Mouse (Mus musculus): ENCODE measurements around the gene Tmem240. TPM values are rescaled to one million over a fixed set of nuclear protein-coding genes. Genes with fewer than 3 reads are reported as not detected.

The Tmem240 gene
- polyA plus RNA-seq, 1 experiment from 2014 or later, result 3.4 TPM

GRCm38 (mm10) chr4:155772786-155773185 is 38.2 kb downstream of the Tmem240 start:
- H3K36me3 ChIP-seq (ENCODE audit: control insufficient read depth, insufficient read depth, low read length), result no peaks in the 10 kb centered on the region
- ATAC-seq, result no peak
- DNase-seq (ENCODE audit: low spot score), result no peak
- H3K4me1 ChIP-seq (ENCODE audit: control insufficient read depth, insufficient read depth, low read length), result peaks cover 7% of the 10 kb centered on the region
- H3K27me3 ChIP-seq (replicated peaks; ENCODE audit: control insufficient read depth, insufficient read depth, low read length), result peaks cover 4% of the 10 kb centered on the region; the same call in 1 of the 2 replicates
- no peak overlapping the region for H3K4me3 ChIP-seq (ENCODE audit: low read depth, low read length)
- 85% methylated on average over 13 of the region's 13 CpGs for WGBS
- no peak overlapping the region for H3K27ac ChIP-seq (ENCODE audit: low read depth, low read length)
- H3K4me2 ChIP-seq (ENCODE audit: low read length), result peak overlapping the region; percentile 3; the same call in 1 of the 2 replicates
- H3K9me3 ChIP-seq (replicated peaks; ENCODE audit: control insufficient read depth, low read length), result no peaks in the 10 kb centered on the region
- H3K9ac ChIP-seq (ENCODE audit: low read length), result no peak overlapping the region

GRCm38 (mm10) chr4:155773335-155774078 is 38.9 kb downstream of the Tmem240 start:
- no peak for DNase-seq (ENCODE audit: low spot score)
- Histone ChIP-seq H3K4me3 (ENCODE audit: low read depth, low read length) (peak overlapping the region; percentile 32; the same call in 1 of the 2 replicates), H3K9me3 (replicated peaks; ENCODE audit: control insufficient read depth, low read length) (no peaks in the 10 kb centered on the region), H3K27ac (ENCODE audit: low read depth, low read length) (no peak overlapping the region), H3K9ac (ENCODE audit: low read length) (no peak overlapping the region), H3K27me3 (replicated peaks; ENCODE audit: control insufficient read depth, insufficient read depth, low read length) (peaks cover 4% of the 10 kb centered on the region; the same call in 1 of the 2 replicates), H3K4me1 (ENCODE audit: control insufficient read depth, insufficient read depth, low read length) (peaks cover 7% of the 10 kb centered on the region), H3K4me2 (ENCODE audit: low read length) (peak overlapping the region; percentile 56), H3K36me3 (ENCODE audit: control insufficient read depth, insufficient read depth, low read length) (no peaks in the 10 kb centered on the region)
- no peak for ATAC-seq
- WGBS, result 41% methylated on average over 5 of the region's 5 CpGs

- H3K9ac ChIP-seq (ENCODE audit: low read length), result peak within 1 kb of the TSS; percentile 51
- H3K9me3 ChIP-seq (replicated peaks; ENCODE audit: control insufficient read depth, low read length), result no peaks in the 10 kb centered on the region
- peak within 1 kb of the TSS; percentile 56 for H3K4me2 ChIP-seq (ENCODE audit: low read length)
- no peaks in the 10 kb centered on the region for H3K36me3 ChIP-seq (ENCODE audit: control insufficient read depth, insufficient read depth, low read length)
- DNase-seq (ENCODE audit: low spot score), result peak; percentile 84
- H3K4me3 ChIP-seq (ENCODE audit: low read depth, low read length), result peak within 1 kb of the TSS; percentile 32
- peaks cover 7% of the 10 kb centered on the region for H3K4me1 ChIP-seq (ENCODE audit: control insufficient read depth, insufficient read depth, low read length)
- peak within 1 kb of the TSS; percentile 35; the same call in 1 of the 2 replicates for H3K27ac ChIP-seq (ENCODE audit: low read depth, low read length)
- 1% methylated on average over 35 of the region's 35 CpGs for WGBS
- ATAC-seq, result peak; percentile 64
- H3K27me3 ChIP-seq (replicated peaks; ENCODE audit: control insufficient read depth, insufficient read depth, low read length), result peaks cover 4% of the 10 kb centered on the region; the same call in 1 of the 2 replicates
Measured at GRCm38 (mm10) chr4:155774280-155774754, 39.7 kb downstream of the Tmem240 start, which contains the start of gene Vwa1. TSS of gene Vwa1 (minus strand) at chr4:155774698.

- WGBS, result 54% methylated on average over 9 of the region's 9 CpGs
- no peaks in the 10 kb centered on the region for H3K9me3 ChIP-seq (replicated peaks; ENCODE audit: control insufficient read depth, low read length)
- peak overlapping the region; percentile 32 for H3K4me3 ChIP-seq (ENCODE audit: low read depth, low read length)
- peaks cover 4% of the 10 kb centered on the region for H3K4me1 ChIP-seq (ENCODE audit: control insufficient read depth, insufficient read depth, low read length)
- peak overlapping the region; percentile 51; the same call in 1 of the 2 replicates for H3K9ac ChIP-seq (ENCODE audit: low read length)
- no peak for ATAC-seq
- DNase-seq (ENCODE audit: low spot score), result no peak
- peak overlapping the region; percentile 56 for H3K4me2 ChIP-seq (ENCODE audit: low read length)
- no peaks in the 10 kb centered on the region for H3K36me3 ChIP-seq (ENCODE audit: control insufficient read depth, insufficient read depth, low read length)
- H3K27ac ChIP-seq (ENCODE audit: low read depth, low read length), result peak overlapping the region; percentile 35; the same call in 1 of the 2 replicates
- peaks cover 4% of the 10 kb centered on the region; the same call in 1 of the 2 replicates for H3K27me3 ChIP-seq (replicated peaks; ENCODE audit: control insufficient read depth, insufficient read depth, low read length)
Measured at GRCm38 (mm10) chr4:155774971-155775740, 40.6 kb downstream of the Tmem240 start.

GRCm38 (mm10) chr4:155775855-155776254 is 41.3 kb downstream of the Tmem240 start:
- ATAC-seq (no peak), DNase-seq (ENCODE audit: low spot score) (no peak)
- no peaks in the 10 kb centered on the region for H3K9me3 ChIP-seq (replicated peaks; ENCODE audit: control insufficient read depth, low read length)
- no peak overlapping the region for H3K27ac ChIP-seq (ENCODE audit: low read depth, low read length)
- peaks cover 4% of the 10 kb centered on the region; the same call in 1 of the 2 replicates for H3K27me3 ChIP-seq (replicated peaks; ENCODE audit: control insufficient read depth, insufficient read depth, low read length)
- peaks cover 4% of the 10 kb centered on the region for H3K4me1 ChIP-seq (ENCODE audit: control insufficient read depth, insufficient read depth, low read length)
- H3K9ac ChIP-seq (ENCODE audit: low read length), result no peak overlapping the region
- WGBS, result 72% methylated on average over 3 of the region's 3 CpGs
- no peaks in the 10 kb centered on the region for H3K36me3 ChIP-seq (ENCODE audit: control insufficient read depth, insufficient read depth, low read length)
- H3K4me2 ChIP-seq (ENCODE audit: low read length), result no peak overlapping the region
- H3K4me3 ChIP-seq (ENCODE audit: low read depth, low read length), result no peak overlapping the region

- Histone ChIP-seq H3K27me3 (replicated peaks; ENCODE audit: control insufficient read depth, insufficient read depth, low read length) (peaks cover 4% of the 10 kb centered on the region; the same call in 1 of the 2 replicates), H3K9me3 (replicated peaks; ENCODE audit: control insufficient read depth, low read length) (no peaks in the 10 kb centered on the region), H3K4me1 (ENCODE audit: control insufficient read depth, insufficient read depth, low read length) (peaks cover 4% of the 10 kb centered on the region), H3K4me3 (ENCODE audit: low read depth, low read length) (no peak overlapping the region), H3K27ac (ENCODE audit: low read depth, low read length) (no peak overlapping the region), H3K9ac (ENCODE audit: low read length) (no peak overlapping the region), H3K36me3 (ENCODE audit: control insufficient read depth, insufficient read depth, low read length) (no peaks in the 10 kb centered on the region), H3K4me2 (ENCODE audit: low read length) (no peak overlapping the region)
- ATAC-seq (no peak), DNase-seq (ENCODE audit: low spot score) (no peak)
- WGBS, result 60% methylated on average over 2 of the region's 2 CpGs
Measured at GRCm38 (mm10) chr4:155776704-155777335, 42.2 kb downstream of the Tmem240 start.

GRCm38 (mm10) chr4:155777816-155778215 is 43.2 kb downstream of the Tmem240 start:
- no peak for ATAC-seq
- peaks cover 4% of the 10 kb centered on the region; the same call in 1 of the 2 replicates for H3K27me3 ChIP-seq (replicated peaks; ENCODE audit: control insufficient read depth, insufficient read depth, low read length)
- no peak for DNase-seq (ENCODE audit: low spot score)
- no peaks in the 10 kb centered on the region for H3K36me3 ChIP-seq (ENCODE audit: control insufficient read depth, insufficient read depth, low read length)
- H3K9me3 ChIP-seq (replicated peaks; ENCODE audit: control insufficient read depth, low read length), result no peaks in the 10 kb centered on the region
- H3K9ac ChIP-seq (ENCODE audit: low read length), result no peak overlapping the region
- H3K4me3 ChIP-seq (ENCODE audit: low read depth, low read length), result no peak overlapping the region
- WGBS, result 78% methylated on average over 2 of the region's 2 CpGs
- no peak overlapping the region for H3K4me2 ChIP-seq (ENCODE audit: low read length)
- no peak overlapping the region for H3K27ac ChIP-seq (ENCODE audit: low read depth, low read length)
- peaks cover 4% of the 10 kb centered on the region for H3K4me1 ChIP-seq (ENCODE audit: control insufficient read depth, insufficient read depth, low read length)

- WGBS, result 85% methylated on average over 4 of the region's 4 CpGs
- no peak overlapping the region for H3K27ac ChIP-seq (ENCODE audit: low read depth, low read length)
- no peak overlapping the region for H3K4me3 ChIP-seq (ENCODE audit: low read depth, low read length)
- no peaks in the 10 kb centered on the region for H3K9me3 ChIP-seq (replicated peaks; ENCODE audit: control insufficient read depth, low read length)
- no peak overlapping the region for H3K9ac ChIP-seq (ENCODE audit: low read length)
- no peaks in the 10 kb centered on the region for H3K36me3 ChIP-seq (ENCODE audit: control insufficient read depth, insufficient read depth, low read length)
- no peak for ATAC-seq
- H3K4me2 ChIP-seq (ENCODE audit: low read length), result no peak overlapping the region
- 0 out of 2 replicates have a peak, but pooled peaks cover 4% of the 10 kb centered on the region for H3K27me3 ChIP-seq (replicated peaks; ENCODE audit: control insufficient read depth, insufficient read depth, low read length)
- 0 out of 2 replicates have a peak, but pooled peaks cover 3% of the 10 kb centered on the region for H3K4me1 ChIP-seq (ENCODE audit: control insufficient read depth, insufficient read depth, low read length)
- DNase-seq (ENCODE audit: low spot score), result no peak
Measured at GRCm38 (mm10) chr4:155779498-155779897, 44.9 kb downstream of the Tmem240 start.

Data from forebrain, embryonic 14.5 days (tissue).